Mouse (Mus musculus) cerebellum, postnatal 10 days (tissue): Measurements from ENCODE around the gene Ddb1.

ENCODE experiments used
- DNase-seq, 2 experiments: peaks; one replicate each; pipeline ENCODE4 v3.0.0; 2021; ENCODE audit warnings: mixed read lengths in 2 of 2

Ddb1 gene

DNA sequence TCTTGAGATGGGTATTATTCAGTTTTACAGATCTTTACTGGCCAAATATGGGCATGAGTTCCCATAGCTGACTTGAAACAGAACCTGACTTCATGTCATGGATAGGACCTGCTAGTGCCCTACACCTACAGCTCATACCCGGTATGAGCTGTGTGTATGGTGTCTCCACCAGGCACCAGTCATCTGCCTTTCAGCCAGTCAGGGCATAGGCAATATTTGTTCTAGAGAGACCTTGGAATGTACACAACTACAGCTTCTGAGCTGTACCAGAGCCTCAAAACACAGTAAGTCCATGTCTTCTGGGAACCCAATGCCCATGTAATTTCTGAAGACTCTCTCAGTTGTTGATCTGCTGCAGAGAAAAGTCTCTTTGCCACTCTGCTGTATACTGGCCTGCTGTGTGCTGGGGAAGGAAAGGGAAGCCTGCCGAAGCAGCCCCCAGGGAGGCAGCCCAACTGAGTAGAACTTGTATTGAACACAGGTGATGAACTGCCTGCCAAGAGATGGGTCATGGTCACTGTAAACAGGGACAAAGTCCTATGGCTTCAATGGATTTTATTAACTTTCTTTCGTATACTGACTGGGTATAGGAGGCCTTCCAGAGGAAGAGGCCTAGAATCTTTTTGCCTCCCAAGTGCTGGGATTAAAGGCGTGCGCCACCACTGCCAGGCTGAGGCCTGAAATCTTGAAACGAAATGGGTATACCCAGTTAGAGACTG, 13.3 kb upstream of the Ddb1 start:
- no peak for DNase-seq

DNA sequence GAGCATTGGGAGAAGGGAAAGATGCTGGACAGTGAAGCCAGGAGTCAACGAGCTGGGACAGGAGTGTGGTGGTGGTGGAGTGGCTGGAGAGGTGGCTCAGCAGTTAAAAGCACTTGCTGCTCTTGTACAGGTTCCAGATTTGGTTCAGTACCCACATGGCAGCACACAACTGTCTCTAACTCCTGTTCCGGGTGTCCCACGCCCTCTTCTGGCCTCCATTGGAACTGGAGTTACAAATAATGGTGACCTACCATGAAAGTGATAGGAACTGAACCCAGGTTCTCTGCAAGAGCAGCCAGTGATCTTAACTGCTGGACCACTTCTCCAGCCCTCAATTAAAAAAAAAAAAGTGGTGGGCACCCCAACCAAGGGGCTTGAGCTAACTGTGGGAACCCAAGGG, 6.9 kb upstream of the Ddb1 start:
- DNase-seq, result no peak

GRCm38 (mm10) chr19:10599648-10600047, 5.5 kb upstream of the Ddb1 start:
- DNase-seq, result no peak

GRCm38 (mm10) chr19:10602247-10602769, 2.8 kb upstream of the Ddb1 start:
- DNase-seq, result no peak

GRCm38 (mm10) chr19:10602787-10603186, 2.3 kb upstream of the Ddb1 start:
- DNase-seq, result peak; percentile 96 to 97

DNA sequence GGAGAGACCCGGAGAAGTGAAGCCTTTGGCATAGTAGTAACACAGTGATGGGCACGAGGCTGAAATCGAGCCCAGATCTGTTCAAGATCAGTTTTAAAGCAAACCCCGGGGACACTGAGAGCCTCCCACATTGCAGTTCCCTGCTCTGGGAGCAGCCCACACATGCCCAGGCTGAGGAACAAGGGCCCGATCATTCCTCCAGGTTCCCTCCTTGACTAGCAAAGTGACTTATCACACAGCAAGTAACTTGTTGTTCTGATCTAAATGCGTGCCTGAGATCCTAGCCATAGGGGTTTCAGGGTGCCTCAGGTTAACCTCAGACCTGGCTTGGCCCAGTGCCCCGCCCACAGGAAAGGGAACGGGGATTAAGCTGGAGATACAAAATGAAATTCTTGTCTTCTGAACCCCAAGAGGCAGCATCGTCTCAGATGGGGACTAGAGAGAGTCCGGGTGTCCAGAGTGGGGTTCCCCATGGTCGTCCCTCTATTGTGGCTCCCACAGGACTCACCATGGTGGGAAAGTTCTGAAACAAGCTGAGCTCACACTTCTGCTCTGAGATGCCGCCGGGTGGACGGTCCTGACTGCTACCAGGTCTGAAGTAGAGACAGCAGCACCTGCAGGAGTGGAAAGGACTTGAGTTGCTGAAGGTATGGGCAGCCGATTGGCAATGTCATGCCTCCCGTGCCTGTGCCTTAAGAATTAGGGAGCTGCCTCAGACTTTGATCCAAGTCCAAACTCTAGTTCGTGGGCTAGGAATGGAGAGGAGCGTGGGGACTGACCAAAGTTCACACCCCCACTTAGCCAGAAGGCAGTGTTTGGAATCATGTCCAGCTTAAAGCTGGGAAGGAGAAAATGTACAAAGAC, 1.2 kb upstream of the Ddb1 start:
- DNase-seq, result peak; percentile 33 to 36

DNA sequence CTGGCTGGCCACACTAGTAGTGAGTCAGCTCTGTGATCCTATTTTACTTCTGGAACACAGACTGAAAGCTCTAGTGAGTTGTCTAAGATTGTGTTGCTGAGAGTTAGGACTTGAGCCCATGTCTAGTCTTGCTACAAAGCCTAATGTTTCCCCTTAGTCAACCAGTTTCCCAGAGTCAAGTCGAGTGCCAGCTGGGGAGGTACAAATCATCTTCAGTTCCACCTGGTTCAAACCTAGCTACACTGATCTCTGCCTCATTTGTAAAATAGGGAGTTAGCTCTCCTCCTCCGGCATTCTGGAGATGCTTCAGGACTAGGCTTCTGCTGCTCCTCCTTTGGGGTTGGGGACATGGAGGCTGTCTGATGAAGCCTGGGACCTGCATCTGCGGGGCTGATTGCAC, 593 bp upstream of the Ddb1 start:
- no peak for DNase-seq

DNA sequence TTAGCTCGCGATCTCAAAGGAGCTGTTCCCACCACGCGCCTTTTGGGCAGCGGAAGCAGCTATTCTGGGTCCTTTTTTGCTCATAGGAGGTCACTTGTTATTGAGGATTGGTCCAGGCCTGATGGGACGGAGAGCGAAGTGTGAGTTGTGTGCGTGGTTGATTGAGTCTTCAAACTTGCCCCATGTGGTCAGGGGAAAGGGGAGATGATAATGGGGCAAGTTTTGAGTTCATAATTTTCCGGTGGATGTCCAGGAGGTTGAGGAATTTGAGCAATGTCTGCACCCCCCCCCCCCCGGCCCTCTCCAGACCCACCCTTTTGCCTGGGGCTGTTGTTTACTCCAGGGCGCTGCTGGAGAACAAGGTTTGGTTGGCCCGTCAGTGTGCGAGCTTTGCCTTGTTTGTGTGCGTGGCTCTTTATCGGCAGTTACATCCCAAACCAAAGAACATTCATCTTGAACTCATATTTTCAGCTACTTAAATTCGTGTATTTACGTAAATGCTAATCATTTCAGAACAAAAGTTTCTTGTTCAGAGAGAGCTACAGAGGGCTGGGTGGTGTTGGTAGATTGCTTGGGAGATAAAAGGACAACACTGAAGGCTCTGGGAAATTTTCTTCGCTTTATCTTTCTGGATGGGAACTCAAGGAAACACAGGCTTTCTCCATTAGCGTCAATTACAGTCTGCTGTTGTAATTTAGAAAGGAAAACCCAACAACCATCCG, 935 bp downstream of the Ddb1 start:
- DNase-seq, result peak in 1 of 2 experiments; percentile 22

- no peak for DNase-seq
These were observed 3.6 kb downstream of the Ddb1 start for GRCm38 (mm10) chr19:10608573-10609240.

GRCm38 (mm10) chr19:10634106-10634871, 29.2 kb downstream of the Ddb1 start, which contains the start of gene Vwce:
Gene Vwce (plus strand): TSS chr19:10634213.
- DNase-seq, result peak; percentile 69 to 71

DNA sequence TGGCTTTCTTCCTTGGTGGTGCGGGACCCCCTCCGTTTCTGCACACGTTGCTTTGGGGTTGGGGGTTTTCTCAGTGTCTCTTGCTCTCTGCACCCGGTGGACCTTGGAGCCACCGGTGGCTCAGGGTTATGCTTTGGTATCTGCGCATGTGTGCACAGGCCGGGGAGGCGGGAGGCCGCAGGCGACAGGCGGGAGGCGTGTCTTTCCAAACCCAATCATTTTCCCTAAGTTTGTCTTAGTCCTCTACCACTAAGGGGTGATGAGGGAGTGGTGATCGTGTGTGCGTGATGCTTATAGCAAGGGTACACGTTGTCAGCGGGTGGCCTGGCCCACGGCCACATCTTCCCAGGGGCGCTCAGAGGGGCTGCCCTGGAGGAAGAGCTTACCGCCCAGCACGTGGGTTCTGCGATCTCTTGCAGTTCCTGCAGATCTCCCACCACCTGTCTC, 29.8 kb downstream of the Ddb1 start:
- DNase-seq, result peak; percentile 72 to 74

DNA sequence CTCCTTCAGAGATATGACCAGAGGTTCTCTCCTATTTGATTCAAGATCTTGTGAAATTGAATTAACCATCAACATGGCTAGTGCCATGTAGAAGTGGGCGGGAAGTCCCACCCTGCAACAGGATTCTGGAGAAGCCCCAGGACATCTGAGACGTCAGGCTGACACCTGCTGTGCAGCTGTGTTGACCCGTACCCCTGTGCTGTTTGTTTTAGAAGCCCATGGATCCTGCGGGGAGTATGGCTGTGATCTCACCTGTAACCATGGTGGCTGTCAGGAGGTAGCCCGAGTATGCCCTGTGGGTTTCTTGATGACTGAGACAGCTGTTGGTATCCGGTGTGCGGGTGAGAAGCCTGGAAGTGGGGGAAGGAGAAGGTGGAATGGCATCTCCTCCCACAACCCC, 32.7 kb downstream of the Ddb1 start:
- DNase-seq, result no peak

DNA sequence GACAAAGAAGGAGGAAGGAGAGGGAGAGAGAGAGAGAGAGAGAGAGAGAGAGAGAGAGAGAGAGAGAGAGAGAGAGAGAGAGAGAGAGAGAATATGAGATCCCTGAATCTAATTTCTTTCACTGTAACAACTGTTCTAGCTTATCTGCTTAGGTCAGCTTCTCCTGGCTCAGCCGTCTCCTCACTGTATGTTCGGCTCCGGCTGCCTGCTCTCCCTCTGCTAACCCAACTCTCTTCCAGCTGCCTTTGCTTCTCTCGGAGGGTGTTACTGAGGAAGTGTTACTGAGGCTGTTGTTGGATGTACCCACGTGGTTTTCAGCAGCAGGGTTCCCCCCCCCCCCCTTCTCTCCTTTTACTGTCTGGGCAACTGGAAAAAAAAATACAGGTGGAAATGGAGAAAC, 35.0 kb downstream of the Ddb1 start:
- DNase-seq, result no peak

GRCm38 (mm10) chr19:10640589-10641378, 35.7 kb downstream of the Ddb1 start:
- no peak for DNase-seq

DNA sequence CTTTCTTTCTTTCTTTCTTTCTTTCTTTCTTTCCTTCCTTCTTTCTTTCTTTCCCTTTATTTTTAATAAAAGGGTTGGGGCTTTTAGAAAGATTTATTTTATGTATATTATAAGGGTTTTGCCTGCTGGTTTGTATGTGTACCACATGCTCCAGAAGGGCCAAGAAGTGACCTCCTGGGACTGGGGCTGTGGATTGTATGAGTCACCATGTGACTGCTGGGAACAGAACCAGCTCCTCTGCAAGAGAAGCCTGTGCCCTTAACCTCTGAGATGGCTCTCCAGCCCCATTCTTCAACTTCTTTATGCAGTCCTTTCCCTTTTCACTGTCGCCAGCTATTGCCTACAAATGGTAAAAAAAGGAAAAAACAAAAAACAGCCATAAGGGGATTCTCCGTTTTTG, 40.5 kb downstream of the Ddb1 start:
- DNase-seq, result no peak

GRCm38 (mm10) chr19:10648156-10648555, 43.0 kb downstream of the Ddb1 start:
- DNase-seq, result no peak

DNA sequence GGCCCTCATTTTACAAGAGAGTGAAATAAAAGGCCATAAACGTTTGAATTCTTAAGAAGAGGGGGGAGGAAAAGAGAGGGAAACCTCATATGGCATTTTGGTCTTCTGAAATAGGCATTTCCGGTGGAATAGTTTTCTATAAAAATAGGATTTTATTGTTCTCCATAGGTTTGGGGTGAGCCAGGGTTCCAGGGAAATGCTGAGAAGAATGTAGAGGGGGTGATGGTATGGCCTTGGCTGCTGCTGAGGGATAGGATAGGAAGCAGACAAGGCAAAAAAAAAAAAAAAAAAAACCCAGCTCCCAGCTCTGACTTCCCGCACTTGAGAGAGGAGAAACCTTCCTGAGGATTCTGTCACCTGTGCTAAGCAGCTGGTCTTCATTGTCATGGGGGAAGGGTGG, 50.9 kb downstream of the Ddb1 start:
- no peak for DNase-seq

GRCm38 (mm10) chr19:10657742-10658141, 52.6 kb downstream of the Ddb1 start:
- DNase-seq, result no peak

GRCm38 (mm10) chr19:10658406-10658805, 53.3 kb downstream of the Ddb1 start:
- no peak for DNase-seq

GRCm38 (mm10) chr19:10661373-10661772, 56.2 kb downstream of the Ddb1 start:
- no peak for DNase-seq

DNA sequence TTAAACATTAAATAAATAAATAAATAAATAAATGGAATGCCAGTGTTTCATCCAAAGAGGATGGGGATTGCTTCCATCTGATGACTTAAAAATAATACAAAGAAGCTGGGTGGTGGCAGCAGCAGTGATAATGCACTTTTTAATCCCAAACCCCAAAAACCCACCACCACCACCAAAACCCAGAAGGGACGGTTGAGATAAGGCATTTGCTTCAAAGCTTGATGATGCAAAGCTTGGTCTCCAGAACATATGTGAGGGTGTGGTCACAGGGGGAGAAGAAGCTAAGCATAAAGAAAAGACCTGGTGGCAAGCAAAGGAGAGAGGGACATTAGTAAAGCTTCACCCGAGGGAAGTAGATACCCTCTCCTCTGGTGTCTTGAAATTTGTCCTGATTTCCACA, 56.8 kb downstream of the Ddb1 start:
- no peak for DNase-seq
